Mouse (Mus musculus): ENCODE measurements around the gene Fgf6.

DNA sequence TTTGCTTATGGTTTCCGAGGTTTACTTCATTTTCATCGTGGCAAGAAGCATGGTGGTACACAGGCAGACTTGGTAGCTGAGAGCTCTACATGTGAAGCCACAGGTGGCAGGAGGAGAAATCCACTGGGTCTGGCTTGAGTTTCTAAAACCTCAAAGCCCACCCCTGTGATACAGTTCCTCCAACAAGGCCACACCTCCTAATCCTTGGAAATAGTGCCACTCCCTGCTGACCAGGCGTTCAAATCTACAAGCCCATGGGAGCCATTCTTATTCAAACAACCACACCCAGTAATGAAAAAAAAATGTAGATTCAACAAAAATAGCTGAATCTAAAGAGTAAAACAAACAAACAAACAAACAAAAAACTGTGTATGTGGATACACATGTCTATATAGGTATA is 9.7 kb upstream of the Fgf6 start:
- TF ChIP-seq CTCF (IDR thresholded peaks at IDR 0.05; ENCODE audit: low read depth) (no peak), EP300 (IDR thresholded peaks at IDR 0.05; ENCODE audit: low read depth) (no peak)

All from liver, embryonic 14.5 days (tissue).